Mouse (Mus musculus): ENCODE results near the gene Cfp.

- no peak for TF ChIP-seq POLR2A (IDR thresholded peaks at IDR 0.05; ENCODE audit: borderline replicate concordance, extremely low read depth, low read depth, low read length)
- TF ChIP-seq CTCF (IDR thresholded peaks at IDR 0.05; ENCODE audit: insufficient read depth, low read length): no peak
These were observed 608 bp upstream of the Cfp start for GRCm38 (mm10) chrX:20931963-20932362.

Measured in lung, adult 2 months (tissue).